Mouse (Mus musculus) left cerebral cortex, postnatal 10 days (tissue): Measurements from ENCODE around the gene Chp2. TPM values are rescaled to one million over a fixed set of nuclear protein-coding genes. Genes with fewer than 3 reads are reported as not detected.
"Not testable (repeated sequence)": the region's sequence is repeated elsewhere in the genome, so short reads cannot be mapped to it uniquely, and the experiment has no call there.

Experiments
- DNase-seq, 2 experiments: peaks; one replicate each; pipeline ENCODE4 v3.0.0; 2021 to 2022; ENCODE audit warnings: low spot score in 2 of 2, mixed read lengths in 1 of 2; ENCODE audit errors: extremely low spot score in 1 of 2
- intact Hi-C: fragments of 180-260 bp; cut with DNase I; formaldehyde crosslinking; loops from one replicate; pipeline ENCODE4 v1.15.1; 2025
- total RNA-seq, 2 experiments: library from RNA; stranded (reverse); gene quantifications; 2 replicates each; pipeline ENCODE4 v1.2.3; 2021

Chp2 gene
- total RNA-seq, 2 experiments from 2014 or later: 2.5 to 3.6 TPM

DNA sequence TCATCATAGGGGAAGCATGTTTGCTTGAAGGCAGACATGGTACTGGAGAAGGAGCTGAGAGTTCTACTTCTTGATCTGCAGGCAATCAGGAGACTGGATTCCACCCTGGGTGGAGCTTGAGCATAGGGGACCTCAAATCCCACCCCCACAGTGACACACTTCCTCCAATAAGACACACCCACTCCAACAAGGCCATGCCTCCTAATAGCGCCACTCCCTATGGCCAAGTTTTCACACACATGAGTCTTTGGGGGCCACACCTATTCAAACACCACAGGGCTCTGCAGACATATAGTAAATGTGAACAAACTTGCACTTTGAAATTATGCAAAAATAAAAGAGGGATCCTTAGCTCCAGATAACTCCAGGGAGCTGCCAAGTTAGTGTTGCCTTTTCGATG is 19.6 kb downstream of the Chp2 start:
- intact Hi-C loops: no loop called here

DNA sequence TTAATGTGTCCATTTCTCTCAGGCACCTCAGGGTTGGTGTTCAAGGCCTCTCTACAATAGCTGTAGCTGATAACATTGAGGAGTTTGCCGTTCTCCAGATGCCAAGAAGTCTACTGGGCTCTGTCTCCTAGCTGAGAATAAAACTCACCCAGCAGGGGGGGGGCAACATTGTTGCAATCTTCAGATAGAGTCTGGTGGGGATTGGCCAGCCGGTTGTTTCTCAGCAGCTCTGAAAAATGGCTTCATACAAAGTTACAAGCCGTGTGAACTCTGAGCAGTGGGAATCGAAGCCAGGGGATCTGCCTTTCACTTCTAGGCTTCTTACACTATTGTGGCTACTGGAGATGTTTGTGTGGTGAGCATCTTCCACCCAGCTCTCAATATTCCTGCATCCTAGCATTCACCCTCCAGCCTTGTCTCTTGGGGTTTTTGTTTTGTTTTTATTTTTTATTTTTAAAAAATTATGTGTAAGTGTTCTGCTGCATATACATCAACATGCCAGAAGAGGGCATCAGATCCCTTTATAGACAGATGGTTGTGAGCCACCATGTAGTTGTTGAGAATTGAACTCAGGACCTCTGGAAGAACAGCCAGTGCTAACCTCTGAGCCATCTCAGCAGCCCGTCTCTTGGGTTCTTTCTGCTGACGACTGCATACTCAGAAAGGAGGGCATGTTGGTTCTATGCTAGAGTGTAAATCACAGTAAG is 21.3 kb downstream of the Chp2 start:
- intact Hi-C loops: loop anchor here (5.0 kb wide), 1 partner anchor 43 kb away; no protein-coding TSS in a partner anchor
- no peak for DNase-seq

More for the DNA sequence above, 19.6 kb downstream of the Chp2 start:
- no peak for DNase-seq

DNA sequence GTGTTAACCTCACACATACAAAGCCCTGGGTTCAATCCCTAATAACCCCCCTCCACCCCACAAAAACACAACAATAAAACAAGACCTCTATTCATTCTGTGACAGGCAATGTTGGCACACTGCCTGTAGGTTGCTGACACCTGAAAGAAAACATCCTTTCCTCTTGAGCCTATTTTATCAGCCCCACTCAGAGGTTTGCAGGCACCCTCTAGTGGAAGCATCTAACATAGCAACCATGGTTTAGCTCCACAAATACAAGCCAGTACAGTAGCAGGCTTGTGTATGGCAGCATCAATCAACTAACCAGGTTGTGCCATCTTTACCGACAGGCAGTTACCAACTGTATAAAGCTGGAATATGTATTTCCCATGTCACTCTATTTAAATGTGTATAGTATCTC is 23.0 kb downstream of the Chp2 start:
- intact Hi-C loops: loop anchor here (5.0 kb wide), 1 partner anchor 45 kb away; no protein-coding TSS in a partner anchor
- peak; percentile 54 to 55 for DNase-seq

DNA sequence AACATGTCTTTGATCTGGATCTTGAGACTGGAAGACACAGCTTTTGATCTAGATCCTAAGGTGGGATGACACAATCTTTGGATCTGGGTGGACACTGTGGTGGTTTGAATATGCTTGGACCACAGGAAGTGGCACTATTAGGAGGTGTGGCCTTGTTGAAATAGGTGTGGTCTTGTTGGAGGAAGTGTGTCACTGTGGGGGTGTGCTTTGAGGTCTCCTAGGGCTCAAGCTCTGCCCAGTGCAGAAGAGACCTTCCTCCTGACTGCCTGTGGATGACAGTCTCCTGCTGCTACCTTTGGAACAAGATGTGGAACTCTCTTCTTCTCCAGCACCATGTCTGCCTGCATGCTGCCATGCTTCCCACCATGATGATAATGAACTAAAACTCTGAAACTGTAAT is 23.4 kb downstream of the Chp2 start:
- not testable (repeated sequence) for DNase-seq

DNA sequence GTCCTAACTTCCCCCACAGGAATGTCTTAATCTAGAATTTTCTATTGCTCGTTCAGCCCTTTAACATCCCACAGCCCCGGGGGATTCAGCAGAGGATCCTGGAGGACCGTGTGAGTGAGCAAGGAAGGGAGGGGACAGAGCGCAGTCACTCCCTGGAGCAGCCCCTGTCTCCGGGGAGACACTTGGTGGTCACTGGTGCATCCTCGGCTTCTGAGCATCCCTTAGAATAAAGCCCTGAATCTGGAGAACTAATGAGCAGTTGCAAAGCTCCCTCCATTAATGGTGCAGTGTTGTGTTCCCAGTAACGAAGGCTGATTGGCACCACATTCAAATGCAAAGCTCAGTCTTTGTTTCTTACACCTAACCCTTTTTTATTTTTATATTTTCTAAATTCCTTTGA is 24.9 kb downstream of the Chp2 start:
- no peak for DNase-seq
- intact Hi-C loops: loop anchor here (5.0 kb wide), 1 partner anchor 47 kb away; no protein-coding TSS in a partner anchor

More for the DNA sequence above, 23.4 kb downstream of the Chp2 start:
- intact Hi-C loops: loop anchor here (5.0 kb wide), 1 partner anchor 45 kb away; no protein-coding TSS in a partner anchor

DNA sequence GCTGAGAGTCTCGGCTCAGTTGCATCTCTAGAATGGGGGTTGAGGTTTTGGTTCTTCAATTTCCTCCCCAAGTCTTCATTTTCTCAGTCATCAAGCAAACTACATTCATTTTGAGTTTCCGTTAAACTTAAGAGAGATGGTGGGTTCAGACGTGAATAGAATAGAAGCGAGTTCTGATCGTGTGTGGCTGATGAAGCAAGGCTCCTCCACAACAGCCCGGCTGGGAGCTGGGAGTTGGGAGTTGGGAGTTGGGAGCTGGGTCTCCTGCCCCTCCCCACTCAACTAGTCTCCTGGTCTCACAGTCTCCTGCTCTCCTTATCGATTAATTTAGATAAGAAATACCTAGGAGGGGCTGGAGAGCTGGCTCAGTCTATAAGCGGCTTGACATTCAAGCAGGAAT is 25.3 kb downstream of the Chp2 start:
- intact Hi-C loops: loop anchor here (5.0 kb wide), 1 partner anchor 47 kb away; no protein-coding TSS in a partner anchor
- DNase-seq: no peak

DNA sequence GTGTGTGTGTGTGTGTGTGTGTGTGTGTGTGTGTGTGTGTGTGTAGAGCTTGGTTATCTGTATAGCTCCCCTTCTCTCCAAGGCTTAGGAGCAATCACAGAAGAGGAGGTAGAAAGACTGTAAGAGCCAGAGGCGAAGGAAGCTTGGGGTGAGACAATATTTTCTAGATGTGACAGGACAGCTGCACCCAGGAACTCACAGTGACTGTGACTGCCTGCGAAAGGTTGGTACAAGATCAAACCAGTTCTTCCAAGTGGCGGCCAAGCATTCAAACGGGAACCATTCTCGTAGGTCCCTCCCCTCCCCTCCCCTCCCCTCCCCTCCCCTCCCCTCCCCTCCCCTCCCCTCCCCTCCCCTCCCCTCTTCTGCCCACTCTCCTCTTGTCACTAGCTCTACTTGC is 26.7 kb downstream of the Chp2 start:
- intact Hi-C loops: no loop called here
- no peak for DNase-seq

DNA sequence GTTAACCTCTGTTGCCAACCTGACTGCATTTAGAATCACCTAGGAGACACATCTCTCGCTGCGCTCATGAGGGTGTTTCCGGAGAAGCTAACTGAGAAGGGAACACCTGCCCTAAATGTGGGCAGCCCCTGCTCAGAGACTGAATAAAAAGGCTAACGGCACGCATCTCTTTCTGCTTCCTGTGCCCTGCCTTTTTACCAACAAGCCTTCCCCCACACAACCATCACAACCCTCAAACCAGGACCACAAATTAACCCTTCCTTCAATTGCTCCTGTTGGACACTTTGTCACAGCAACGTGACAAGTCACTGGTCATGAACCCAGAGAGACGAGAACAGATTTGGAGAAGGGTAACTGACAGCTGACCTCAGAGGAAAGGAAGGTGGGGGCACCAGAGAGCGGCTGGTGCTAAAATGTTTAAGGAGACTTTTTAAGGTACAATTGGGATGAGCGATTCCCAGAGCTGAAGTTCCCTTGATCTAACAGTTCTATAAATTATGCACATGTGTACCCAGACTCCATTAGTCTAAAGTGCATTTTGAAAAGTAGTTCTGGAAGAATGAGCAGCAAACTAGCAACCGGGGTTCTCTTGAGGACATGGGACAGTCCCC is 28.1 kb downstream of the Chp2 start:
- no peak for DNase-seq
- intact Hi-C loops: no loop called here

DNA sequence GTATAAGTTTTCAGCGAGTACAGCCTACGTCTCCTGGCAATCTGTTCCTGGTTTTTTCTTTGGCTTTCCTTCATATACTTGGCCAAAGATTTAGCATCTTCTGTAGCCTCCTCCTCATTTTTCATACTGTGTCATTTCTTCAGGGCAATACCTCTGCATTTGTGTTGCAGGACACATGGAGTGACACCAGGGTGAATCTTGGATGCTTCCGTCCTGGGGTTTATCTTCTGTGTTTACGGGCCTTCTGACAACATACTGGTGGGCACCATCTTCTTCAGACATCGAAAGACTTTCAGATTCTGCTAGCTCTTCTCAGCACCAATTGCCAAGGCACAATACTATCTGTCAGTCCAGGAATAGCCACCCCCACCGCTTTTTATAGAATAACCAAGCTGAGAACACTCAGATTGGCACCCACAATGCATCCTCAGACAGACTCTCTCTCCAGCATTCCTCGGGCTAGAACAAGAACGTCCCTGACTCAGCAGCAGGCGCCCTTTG is 30.1 kb downstream of the Chp2 start:
- DNase-seq: peak in 1 of 2 experiments; percentile 21
- intact Hi-C loops: no loop called here

DNA sequence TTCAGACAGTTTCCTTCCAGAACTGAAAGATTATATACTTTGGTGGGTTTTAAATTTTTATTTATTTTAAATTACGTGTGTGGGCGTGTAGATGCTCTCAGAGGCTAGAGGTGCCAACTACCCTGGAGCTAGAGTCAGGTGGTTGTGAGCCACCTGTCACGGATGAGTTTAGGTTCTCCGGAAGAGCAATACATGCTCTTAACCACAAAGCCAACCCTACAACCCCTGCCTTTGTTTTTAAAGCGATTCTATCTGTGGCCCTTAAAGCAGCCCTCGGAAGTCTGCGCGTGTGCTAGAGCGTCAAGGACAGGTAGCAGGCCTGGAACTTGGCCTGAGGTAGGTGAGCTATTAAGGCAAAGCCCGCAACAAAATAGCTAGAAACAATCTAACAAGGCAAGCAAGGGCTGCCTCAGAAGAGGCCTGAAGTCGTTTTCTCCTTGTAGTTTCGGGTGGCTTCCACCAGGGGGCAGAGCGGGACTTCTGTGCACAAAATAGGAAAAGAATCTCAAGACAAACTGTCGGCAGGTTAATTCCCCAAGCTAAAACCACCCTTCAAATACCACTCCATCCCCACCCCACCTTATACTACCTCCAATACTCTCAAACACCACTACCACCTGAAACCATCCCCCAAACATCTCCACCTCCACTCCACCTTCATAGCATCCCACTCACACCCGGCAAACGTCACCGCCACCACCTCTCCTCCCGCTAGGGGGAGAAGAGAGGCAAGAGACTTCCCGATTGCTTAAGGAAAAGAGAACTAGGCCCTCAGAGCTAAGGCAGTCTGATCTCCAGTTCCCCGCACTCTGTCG is 32.1 kb downstream of the Chp2 start:
- DNase-seq: peak; percentile 78 to 84
- intact Hi-C loops: loop anchor here (2.0 to 10.0 kb wide), 3 partner anchors 36 to 673 kb away; partner anchors contain the start of gene Prkcb

DNA sequence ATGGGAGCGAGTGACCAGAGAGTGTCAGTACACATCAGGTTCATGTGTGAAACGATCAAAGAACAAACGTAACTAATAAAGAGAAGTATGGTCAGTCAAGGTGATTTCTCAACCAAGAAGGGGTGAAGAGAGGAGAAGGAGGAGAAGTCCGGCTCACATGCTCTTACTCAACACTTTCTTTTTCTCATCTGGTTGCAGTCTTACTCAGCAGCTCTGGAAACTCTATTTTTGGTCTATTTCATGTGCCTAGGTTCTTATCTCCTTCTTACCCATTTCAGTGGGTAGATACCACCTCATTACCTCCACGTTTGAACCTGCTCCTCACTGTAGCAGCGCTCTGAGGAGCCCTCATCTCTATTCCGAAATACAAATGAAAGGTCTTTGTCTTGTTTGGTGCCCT is 37.4 kb downstream of the Chp2 start:
- no peak for DNase-seq
- intact Hi-C loops: loop anchor here (10.0 kb wide), 1 partner anchor 668 kb away; no protein-coding TSS in a partner anchor

DNA sequence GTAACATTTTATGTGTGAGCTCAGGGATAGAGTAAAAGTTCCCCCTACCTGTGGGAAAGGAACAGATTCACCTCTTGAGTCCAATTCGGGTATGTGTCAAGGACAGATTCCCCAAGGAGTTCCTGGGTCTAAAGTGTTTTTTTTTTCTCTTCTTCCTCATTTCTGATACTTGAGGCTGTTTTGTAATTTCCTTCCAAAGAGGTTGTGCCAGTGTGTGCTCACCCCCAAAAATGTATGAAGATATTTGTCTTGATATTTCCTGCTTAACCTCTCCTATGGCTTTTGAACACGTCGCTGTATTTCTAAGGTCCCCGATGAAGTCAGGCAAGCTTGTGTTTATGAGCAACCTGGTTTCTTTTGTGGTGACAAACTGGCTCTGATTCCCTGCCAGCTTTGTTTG is 39.2 kb downstream of the Chp2 start:
- intact Hi-C loops: loop anchor here (10.0 kb wide), 1 partner anchor 666 kb away; no protein-coding TSS in a partner anchor
- DNase-seq: no peak

DNA sequence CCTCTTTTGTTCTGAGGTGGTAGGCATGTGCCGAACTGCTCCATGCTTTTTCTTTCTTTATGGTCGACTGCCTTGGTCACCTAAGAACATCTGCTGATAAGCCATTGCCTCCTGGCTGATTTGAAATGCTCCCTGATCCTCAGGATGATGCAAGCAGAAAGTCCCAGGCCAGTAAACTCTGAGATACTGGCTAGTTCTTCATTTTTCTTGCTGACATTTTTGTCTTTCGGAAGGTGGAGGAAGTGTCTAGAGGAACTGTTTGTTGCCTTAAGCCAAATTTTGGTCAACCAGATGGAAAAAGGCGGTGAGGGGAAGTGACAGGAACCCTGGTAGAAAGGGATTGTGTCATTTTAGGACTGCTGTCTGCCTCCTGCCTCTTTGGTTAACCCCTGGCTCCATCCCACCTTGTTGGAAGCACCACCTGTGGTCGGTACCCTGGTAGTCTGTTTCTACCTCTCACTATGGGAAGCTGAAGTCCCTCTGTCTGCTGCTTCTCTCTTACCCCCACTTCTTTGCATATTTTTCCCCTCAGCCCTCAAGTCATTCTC is 40.8 kb downstream of the Chp2 start:
- intact Hi-C loops: no loop called here
- DNase-seq: no peak

DNA sequence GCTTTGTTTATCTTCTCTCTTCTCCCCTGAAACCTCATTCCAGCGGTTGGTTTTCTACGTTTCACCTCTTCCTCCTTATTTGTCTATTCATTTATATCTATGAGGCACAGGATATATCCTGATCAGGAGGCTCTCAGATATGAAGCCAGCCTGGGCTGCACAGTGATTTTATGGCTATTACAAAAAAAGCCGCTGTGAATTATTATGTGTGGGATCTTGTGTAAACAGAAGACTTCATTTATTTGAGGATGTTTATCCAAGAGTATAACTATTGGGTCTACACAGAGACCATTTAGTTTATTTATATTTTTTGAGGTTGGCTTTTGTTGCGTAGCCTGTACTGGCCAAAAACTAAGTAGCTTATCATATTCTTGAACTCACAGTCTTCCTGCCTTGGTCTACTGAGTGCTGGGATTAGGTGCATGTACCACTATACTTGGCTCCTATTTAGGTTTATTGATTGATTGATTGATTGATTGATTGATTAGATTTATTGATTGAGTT is 49.7 kb downstream of the Chp2 start:
- no peak for DNase-seq
- intact Hi-C loops: no loop called here

DNA sequence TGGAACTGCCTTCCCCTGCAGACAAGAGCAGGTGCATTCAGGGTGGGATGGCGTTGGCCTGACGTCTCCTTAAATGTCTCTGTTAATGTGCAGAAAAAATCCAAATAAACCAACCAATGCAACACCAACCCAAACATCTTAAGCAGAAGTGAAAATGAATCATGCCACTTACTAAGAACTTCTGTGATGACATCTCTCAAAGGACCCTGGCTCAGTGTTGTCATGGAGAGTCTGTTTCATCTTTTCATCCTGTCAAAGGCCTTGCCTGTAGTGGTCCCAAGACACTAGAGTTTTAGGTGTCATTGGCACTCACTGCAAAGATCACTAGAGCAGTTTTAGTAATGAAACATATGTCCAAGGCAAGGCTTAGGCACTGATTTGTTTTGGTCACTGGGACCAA is 53.0 kb downstream of the Chp2 start:
- no peak for DNase-seq

More for the DNA sequence above, 53.0 kb downstream of the Chp2 start:
- intact Hi-C loops: no loop called here
